In the genomic region with DNA sequence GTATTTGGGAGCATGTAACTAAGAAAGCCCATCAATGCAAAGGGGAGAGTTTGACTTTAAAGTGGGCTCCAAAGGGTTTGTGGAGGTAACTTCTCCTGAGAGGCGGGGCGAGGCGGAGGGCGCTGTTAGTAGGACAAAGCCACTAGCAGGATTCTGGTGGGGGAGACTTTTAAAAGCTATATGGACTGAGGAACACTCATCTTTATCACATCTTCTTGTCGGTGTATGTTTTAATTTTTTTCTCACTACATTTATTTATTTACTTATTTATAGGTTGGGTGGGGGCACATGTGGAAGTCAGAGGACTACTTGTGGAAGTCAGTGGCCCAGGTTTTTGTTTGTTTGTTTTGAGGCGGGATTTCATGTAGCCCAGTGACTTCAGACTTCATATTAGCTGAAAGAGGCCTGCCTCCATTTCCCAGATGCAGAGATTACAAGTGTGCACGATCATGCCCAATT, we compare ENCODE assay signal across 8 mouse cellular contexts. TPM values are rescaled to one million over a fixed set of nuclear protein-coding genes. Genes with fewer than 3 reads are reported as not detected.
DNase-seq lines count a peak whose midpoint lies in the region; ATAC-seq and TF ChIP-seq lines count a peak whose summit lies in the region.

No protein-coding gene starts in this region.

- no peaks in the 10 kb centered on the region for H3K36me3 ChIP-seq in heart, embryonic 16.5 days (ENCODE audit: control insufficient read depth, insufficient read depth)
- H3K36me3 ChIP-seq in G1E (replicated peaks): no peaks in the 10 kb centered on the region
- no peaks in the 10 kb centered on the region for H3K36me3 ChIP-seq in forebrain, embryonic 16.5 days (ENCODE audit: control insufficient read depth, insufficient read depth)

- TF ChIP-seq CTCF in G1E (IDR thresholded peaks at IDR 0.05; ENCODE audit: low read depth, low read length): no peak

- no peak for DNase-seq in heart, postnatal 36 days
- DNase-seq in G1E (ENCODE audit: low spot score): peak; percentile 51
- DNase-seq in right cerebral cortex, postnatal 10 days (ENCODE audit: low spot score in 2 of 2): no peak
- DNase-seq in left cerebral cortex, adult 8-10 months (ENCODE audit: low spot score in 2 of 2): no peak
- no peak for DNase-seq in left cerebral cortex, postnatal 14 days (ENCODE audit: low spot score in 2 of 2)

- peak overlapping the region; percentile 88 for H3K27ac ChIP-seq in heart, embryonic 16.5 days (ENCODE audit: low read length)
- no peak overlapping the region; the same call in 1 of the 2 replicates for H3K27ac ChIP-seq in forebrain, embryonic 16.5 days (ENCODE audit: low read length)

- ATAC-seq in heart, embryonic 16.5 days (replicated peaks; ENCODE audit: extremely low read depth, insufficient read depth, low FRiP score): 0 out of 2 replicates have a peak, but pooled peaks have one; percentile 1
- ATAC-seq in G1E (ENCODE audit: extremely low read depth, insufficient number of reproducible peaks, low FRiP score, poor library complexity, severe bottlenecking): no peak
- no peak for ATAC-seq in forebrain, embryonic 16.5 days
- peak; percentile 22 for ATAC-seq in megakaryocyte, adult 5-6 weeks (ENCODE audit: poor library complexity, severe bottlenecking)

- intact Hi-C loops in heart, postnatal 36 days (cut with DNase I): loop anchor here (2.0 kb wide), 1 partner anchor 15 kb away; no protein-coding TSS in a partner anchor
- intact Hi-C loops in left cerebral cortex, postnatal 14 days (cut with DNase I): no loop called here

- no peaks in the 10 kb centered on the region for H3K9me3 ChIP-seq in heart, embryonic 16.5 days (replicated peaks; ENCODE audit: control insufficient read depth, low read length)
- H3K9me3 ChIP-seq in G1E (replicated peaks): no peaks in the 10 kb centered on the region
- no peaks in the 10 kb centered on the region for H3K9me3 ChIP-seq in forebrain, embryonic 16.5 days (ENCODE audit: control insufficient read depth, low read length)

- peaks cover 13% of the 10 kb centered on the region for H3K4me1 ChIP-seq in heart, embryonic 16.5 days (ENCODE audit: control insufficient read depth, insufficient read depth, low read length)
- H3K4me1 ChIP-seq in G1E (ENCODE audit: insufficient read depth, low read depth, low read length): peaks cover 49% of the 10 kb centered on the region
- H3K4me1 ChIP-seq in forebrain, embryonic 16.5 days (replicated peaks; ENCODE audit: control insufficient read depth, insufficient read depth, low read length): peaks cover 10% of the 10 kb centered on the region

- no peaks in the 10 kb centered on the region for H3K27me3 ChIP-seq in heart, embryonic 16.5 days (ENCODE audit: control insufficient read depth, insufficient read depth, low read length)
- no peaks in the 10 kb centered on the region for H3K27me3 ChIP-seq in G1E (ENCODE audit: insufficient read depth, low read length)
- H3K27me3 ChIP-seq in forebrain, embryonic 16.5 days (replicated peaks; ENCODE audit: control insufficient read depth, insufficient read depth, low read length): no peaks in the 10 kb centered on the region

- H3K9ac ChIP-seq in heart, embryonic 16.5 days (ENCODE audit: low read length): peak overlapping the region; percentile 71
- peak overlapping the region; percentile 55 for H3K9ac ChIP-seq in forebrain, embryonic 16.5 days (replicated peaks; ENCODE audit: low read depth, low read length)

- peak overlapping the region; percentile 64 for H3K4me3 ChIP-seq in heart, embryonic 16.5 days (ENCODE audit: low read length)
- peak overlapping the region; percentile 74 for H3K4me3 ChIP-seq in G1E (ENCODE audit: low read depth, low read length)
- peak overlapping the region; percentile 53 for H3K4me3 ChIP-seq in forebrain, embryonic 16.5 days (replicated peaks; ENCODE audit: low read length)

- peak overlapping the region; percentile 91 for H3K4me2 ChIP-seq in heart, embryonic 16.5 days (ENCODE audit: low read depth, low read length)
- peak overlapping the region; percentile 77 for H3K4me2 ChIP-seq in forebrain, embryonic 16.5 days (ENCODE audit: low read length)

- 22% methylated on average over 7 of the region's 7 CpGs for WGBS in heart, embryonic 16.5 days
- WGBS in forebrain, embryonic 16.5 days: 43% methylated on average over 7 of the region's 7 CpGs

RNA-seq across cellular contexts. Expression of a gene that starts 0.3 kb away (rescaled TPM):
- polyA plus RNA-seq in heart, embryonic 16.5 days (2015; fragmentation: Nextera tagmentation; extraction: Ambion mirVana): 7.3 and 8.5 TPM in 2 replicates
- total RNA-seq in heart, postnatal 36 days (2021): 1 to 10 TPM; 2.4 to 4.1 TPM
- total RNA-seq in G1E (2014; fragmentation: Nextera tagmentation): not detected in 2 replicates
- total RNA-seq in G1E (2017): not detected in 2 replicates
- 0.12 and 0.14 TPM in 2 replicates for polyA plus RNA-seq in G1E (2012)
- 26.2 and 28.5 TPM in 2 replicates for polyA plus RNA-seq in forebrain, embryonic 16.5 days (2015; fragmentation: Nextera tagmentation; extraction: Ambion mirVana)
- total RNA-seq in megakaryocyte, adult 5-6 weeks (2015): not detected in 2 replicates
- total RNA-seq in megakaryocyte, adult 5-6 weeks (2017): 0.18 TPM in 1 of 2 replicates, not detected in the other
- total RNA-seq in left cerebral cortex, adult 8-10 months (2022): 10 to 100 TPM; 20.6 to 32.1 (median 27.1) TPM
- 10 to 100 TPM; 28.3 to 29.0 TPM for total RNA-seq in left cerebral cortex, postnatal 14 days (2021)

RNA-seq across cellular contexts. Expression of a gene that starts 1.0 kb away (rescaled TPM):
- polyA plus RNA-seq in heart, embryonic 16.5 days (2015; fragmentation: Nextera tagmentation; extraction: Ambion mirVana): not detected in 2 replicates
- total RNA-seq in heart, postnatal 36 days (2021): not detected
- 0.29 and 0.45 TPM in 2 replicates for total RNA-seq in G1E (2014; fragmentation: Nextera tagmentation)
- total RNA-seq in G1E (2017): 0.12 and 0.44 TPM in 2 replicates
- 0.09 and 0.10 TPM in 2 replicates for polyA plus RNA-seq in G1E (2012)
- polyA plus RNA-seq in forebrain, embryonic 16.5 days (2015; fragmentation: Nextera tagmentation; extraction: Ambion mirVana): not detected in 2 replicates
- total RNA-seq in megakaryocyte, adult 5-6 weeks (2015): not detected in 2 replicates
- total RNA-seq in megakaryocyte, adult 5-6 weeks (2017): not detected in 2 replicates
- total RNA-seq in left cerebral cortex, adult 8-10 months (2022): not detected
- not detected for total RNA-seq in left cerebral cortex, postnatal 14 days (2021)

RNA-seq across cellular contexts. Expression of a gene that starts 35.6 kb away (rescaled TPM):
- 12.9 and 14.5 TPM in 2 replicates for polyA plus RNA-seq in heart, embryonic 16.5 days (2015; fragmentation: Nextera tagmentation; extraction: Ambion mirVana)
- 1 to 10 TPM; 4.9 to 5.1 TPM for total RNA-seq in heart, postnatal 36 days (2021)
- total RNA-seq in G1E (2014; fragmentation: Nextera tagmentation) (1.4 and 4.4 TPM in 2 replicates), G1E (2017) (4.2 and 5.3 TPM in 2 replicates)
- polyA plus RNA-seq in G1E (2012): 7.3 and 9.2 TPM in 2 replicates
- 19.0 and 19.1 TPM in 2 replicates for polyA plus RNA-seq in forebrain, embryonic 16.5 days (2015; fragmentation: Nextera tagmentation; extraction: Ambion mirVana)
- 2.1 and 2.4 TPM in 2 replicates for total RNA-seq in megakaryocyte, adult 5-6 weeks (2015)
- total RNA-seq in megakaryocyte, adult 5-6 weeks (2017): 2.7 and 4.7 TPM in 2 replicates
- total RNA-seq in left cerebral cortex, adult 8-10 months (2022): 1 to 10 TPM; 5.9 to 7.1 (median 6.8) TPM
- 1 to 10 TPM; 6.6 to 6.8 TPM for total RNA-seq in left cerebral cortex, postnatal 14 days (2021)

RNA-seq across cellular contexts. Expression of a gene that starts 45.4 kb away (rescaled TPM):
- polyA plus RNA-seq in heart, embryonic 16.5 days (2015; fragmentation: Nextera tagmentation; extraction: Ambion mirVana): 0.24 and 0.25 TPM in 2 replicates
- total RNA-seq in heart, postnatal 36 days (2021): under 1 TPM in 1 of 2 experiments, not detected in 1; 0.14 TPM
- total RNA-seq in G1E (2014; fragmentation: Nextera tagmentation) (not detected in 2 replicates), G1E (2017) (0.06 and 0.11 TPM in 2 replicates)
- polyA plus RNA-seq in G1E (2012): not detected in 2 replicates
- polyA plus RNA-seq in forebrain, embryonic 16.5 days (2015; fragmentation: Nextera tagmentation; extraction: Ambion mirVana): 0.97 and 1.2 TPM in 2 replicates
- total RNA-seq in megakaryocyte, adult 5-6 weeks (2015): 22.6 and 32.1 TPM in 2 replicates
- total RNA-seq in megakaryocyte, adult 5-6 weeks (2017): 14.0 and 19.5 TPM in 2 replicates
- under 1 TPM in 3 of 4 experiments, not detected in 1; 0.16 to 0.20 (median 0.19) TPM for total RNA-seq in left cerebral cortex, adult 8-10 months (2022)
- total RNA-seq in left cerebral cortex, postnatal 14 days (2021): 1 to 10 TPM; 1.1 to 1.2 TPM

Comparison
In these comparisons a context has a peak if more than half of its experiments do, and no peak if none do; other contexts are left out.
1. ATAC-seq: peak in heart, embryonic 16.5 days (single experiment) and megakaryocyte, adult 5-6 weeks (single experiment); none in G1E (single experiment) and forebrain, embryonic 16.5 days (single experiment).
2. RNA of a gene that starts 0.3 kb away (total RNA-seq): 28.3 to 29.0 TPM in left cerebral cortex, postnatal 14 days and 20.6 to 32.1 TPM in left cerebral cortex, adult 8-10 months; 2.4 to 4.1 TPM in heart, postnatal 36 days, not detected in G1E and 0.18 TPM in megakaryocyte, adult 5-6 weeks; every median in the first group is over 4 times any median in the second.
3. Peak in every context shown above with its lines, with median percentiles within 50 percentile points of each other: H3K4me3 ChIP-seq.